In the genomic region with DNA sequence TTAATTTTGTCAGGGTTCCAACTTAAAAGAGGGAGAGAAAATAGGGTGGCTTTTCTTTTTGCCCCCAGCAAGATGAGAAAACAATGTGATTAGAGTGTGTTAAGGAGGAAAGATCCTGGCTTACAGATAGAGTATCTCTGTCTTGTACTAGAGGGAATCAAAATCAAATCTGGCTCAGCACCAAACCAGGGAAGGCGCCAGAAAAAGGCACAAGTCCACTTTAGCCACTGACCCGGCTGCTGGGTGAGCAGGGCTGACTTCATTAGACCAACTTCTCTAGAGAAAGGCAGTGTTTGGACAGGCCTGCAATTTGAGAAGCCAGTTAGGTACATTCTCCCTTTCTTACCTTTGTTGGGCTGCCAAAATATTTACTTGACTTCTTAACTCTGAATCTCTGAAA, we compare ENCODE assay signal across 12 mouse cellular contexts. TPM values are rescaled to one million over a fixed set of nuclear protein-coding genes. Genes with fewer than 3 reads are reported as not detected.
A peak's percentile ranks its signal among the peaks of the same experiment; 100 is the strongest.
DNase-seq lines count a peak whose midpoint lies in the region; ATAC-seq and TF ChIP-seq lines count a peak whose summit lies in the region.
"Had no signal": no experiment of that assay in that cellular context is flagged by ENCODE, and none has a peak within 500 bp of the region (broad histone marks: within the 10 kb centered on the region; RNA-seq: fewer than 3 reads in every experiment).

No protein-coding gene starts in this region.

- no peak for TF ChIP-seq CTCF in hindbrain, postnatal 0 days (IDR thresholded peaks at IDR 0.05; ENCODE audit: low read depth)

- no peaks in the 10 kb centered on the region for H3K36me3 ChIP-seq in heart, embryonic 12.5 days
- H3K36me3 ChIP-seq in neural tube, embryonic 13.5 days = no peaks in the 10 kb centered on the region
- no peaks in the 10 kb centered on the region for H3K36me3 ChIP-seq in hindbrain, postnatal 0 days (ENCODE audit: insufficient read depth, low read length)
- H3K36me3 ChIP-seq: limb, embryonic 15.5 days had no signal

- WGBS in heart, embryonic 12.5 days = 53% methylated on average over 2 of the region's 2 CpGs
- 57% methylated on average over 2 of the region's 2 CpGs for WGBS in neural tube, embryonic 13.5 days
- 40% methylated on average over 2 of the region's 2 CpGs for WGBS in hindbrain, postnatal 0 days

- DNase-seq in heart, adult 11 months = peak; percentile 69
- no peak for DNase-seq in neural tube, embryonic 10.5 days (ENCODE audit: extremely low spot score, low spot score)
- DNase-seq in hindbrain, postnatal 0 days (ENCODE audit: low spot score) = peak; percentile 20
- DNase-seq in skeletal muscle tissue, adult 2 months (ENCODE audit: low read depth, low spot score) = peak; percentile 18
- no peak for DNase-seq in cerebellum, postnatal 4 days (ENCODE audit: low spot score in 2 of 2)
- DNase-seq: cerebellum, adult 9-11 months; right cerebral cortex, postnatal 14 days had no signal

- no peaks in the 10 kb centered on the region for H3K27me3 ChIP-seq in heart, embryonic 12.5 days (replicated peaks)
- H3K27me3 ChIP-seq in neural tube, embryonic 13.5 days = no peaks in the 10 kb centered on the region
- no peaks in the 10 kb centered on the region for H3K27me3 ChIP-seq in hindbrain, postnatal 0 days (ENCODE audit: insufficient read depth, low read length)
- H3K27me3 ChIP-seq: limb, embryonic 15.5 days; Patski had no signal

- H3K27ac ChIP-seq in heart, embryonic 12.5 days (ENCODE audit: poor library complexity, severe bottlenecking) = no peak overlapping the region
- peak overlapping the region; percentile 65 for H3K27ac ChIP-seq in neural tube, embryonic 13.5 days (replicated peaks)
- peak overlapping the region; percentile 70 for H3K27ac ChIP-seq in hindbrain, postnatal 0 days

- no peak overlapping the region for H3K9ac ChIP-seq in heart, embryonic 12.5 days
- no peak overlapping the region for H3K9ac ChIP-seq in neural tube, embryonic 13.5 days
- no peak overlapping the region for H3K9ac ChIP-seq in hindbrain, postnatal 0 days (replicated peaks; ENCODE audit: low read length)
- H3K9ac ChIP-seq: limb, embryonic 15.5 days had no signal

- H3K9me3 ChIP-seq in heart, embryonic 12.5 days (replicated peaks) = no peaks in the 10 kb centered on the region
- no peaks in the 10 kb centered on the region for H3K9me3 ChIP-seq in neural tube, embryonic 13.5 days
- no peaks in the 10 kb centered on the region for H3K9me3 ChIP-seq in hindbrain, postnatal 0 days (ENCODE audit: low read length)
- H3K9me3 ChIP-seq: limb, embryonic 15.5 days had no signal

- H3K4me3 ChIP-seq in heart, embryonic 12.5 days = no peak overlapping the region
- no peak overlapping the region for H3K4me3 ChIP-seq in neural tube, embryonic 13.5 days
- H3K4me3 ChIP-seq in hindbrain, postnatal 0 days (ENCODE audit: low read length) = no peak overlapping the region
- H3K4me3 ChIP-seq: limb, embryonic 15.5 days had no signal

- H3K4me2 ChIP-seq in heart, embryonic 12.5 days = no peak overlapping the region
- H3K4me2 ChIP-seq in neural tube, embryonic 13.5 days = no peak overlapping the region
- no peak overlapping the region for H3K4me2 ChIP-seq in hindbrain, postnatal 0 days (ENCODE audit: low read depth, low read length)
- H3K4me2 ChIP-seq: limb, embryonic 15.5 days had no signal

- no peak for ATAC-seq in heart, embryonic 12.5 days (ENCODE audit: insufficient number of reproducible peaks, low FRiP score)
- ATAC-seq in neural tube, embryonic 13.5 days (ENCODE audit: low read depth) = no peak
- ATAC-seq in hindbrain, postnatal 0 days = no peak
- no peak for ATAC-seq in monocyte, adult 5-6 weeks (replicated peaks; ENCODE audit: insufficient number of reproducible peaks, low FRiP score, low TSS enrichment, poor library complexity, severe bottlenecking)
- ATAC-seq: Patski had no signal

- peaks cover 30% of the 10 kb centered on the region for H3K4me1 ChIP-seq in heart, embryonic 12.5 days (replicated peaks)
- H3K4me1 ChIP-seq in neural tube, embryonic 13.5 days (replicated peaks) = peaks cover 33% of the 10 kb centered on the region
- peaks cover 23% of the 10 kb centered on the region for H3K4me1 ChIP-seq in hindbrain, postnatal 0 days (ENCODE audit: insufficient read depth, low read length)

RNA-seq across cellular contexts. Expression of gene Kremen1, which starts 57.6 kb away (rescaled TPM):
- 40.1 and 42.0 TPM in 2 replicates for polyA plus RNA-seq in heart, embryonic 12.5 days (2016; fragmentation: Nextera tagmentation; extraction: Ambion mirVana)
- 7.7 and 8.5 TPM in 2 replicates for polyA plus RNA-seq in neural tube, embryonic 13.5 days (2015; fragmentation: Nextera tagmentation; extraction: Ambion mirVana)
- 14.8 and 18.5 TPM in 2 replicates for total RNA-seq in hindbrain, postnatal 0 days (2014; rRNA removed)
- 3.2 and 3.6 TPM in 2 replicates for polyA plus RNA-seq in hindbrain, postnatal 0 days (2015; fragmentation: Nextera tagmentation; extraction: Ambion mirVana)
- total RNA-seq in monocyte, adult 5-6 weeks (2017) = 4.5 to 8.6 TPM (median 5.0 TPM) in 3 replicates

Comparison
In these comparisons a context has a peak if more than half of its experiments do, and no peak if none do; other contexts are left out.
1. DNase-seq: peak in heart, adult 11 months (single experiment), hindbrain, postnatal 0 days (single experiment) and skeletal muscle tissue, adult 2 months (single experiment); none in neural tube, embryonic 10.5 days (single experiment) and cerebellum, postnatal 4 days (0 of 2).